ENCODE assay signal across 10 mouse cellular contexts in the genomic region with DNA sequence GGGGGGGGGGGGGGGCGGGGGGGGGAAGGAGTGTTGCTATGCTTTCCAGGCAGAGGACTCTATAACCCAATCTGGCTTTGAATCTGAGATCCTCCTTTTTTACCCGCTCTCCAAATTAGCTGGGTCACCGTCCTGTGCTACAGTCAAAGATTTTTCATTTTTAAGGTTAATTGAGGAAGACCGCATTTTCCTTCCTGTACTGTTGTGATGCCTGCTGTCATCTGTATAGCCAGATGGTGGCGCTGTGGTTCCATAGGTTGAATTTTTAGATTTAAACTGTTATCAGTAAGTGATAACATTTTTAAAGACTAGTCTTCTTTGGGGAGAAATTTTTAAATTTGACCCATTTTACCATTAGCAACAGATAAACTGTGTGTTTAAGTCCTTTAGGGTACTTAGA. TPM values are rescaled to one million over a fixed set of nuclear protein-coding genes. Genes with fewer than 3 reads are reported as not detected.
A peak's percentile ranks its signal among the peaks of the same experiment; 100 is the strongest.
DNase-seq lines count a peak whose midpoint lies in the region; ATAC-seq lines count a peak whose summit lies in the region.
"Had no signal": no experiment of that assay in that cellular context is flagged by ENCODE, and none has a peak within 500 bp of the region (broad histone marks: within the 10 kb centered on the region; RNA-seq: fewer than 3 reads in every experiment).

No protein-coding gene starts in this region.

- no peak for ATAC-seq in heart, embryonic 11.5 days (replicated peaks; ENCODE audit: insufficient number of reproducible peaks, low FRiP score, low TSS enrichment)
- ATAC-seq in hematopoietic stem cell, adult 5-6 weeks (replicated peaks in 1 of 2; ENCODE audit: insufficient read depth in 1 of 2, low FRiP score in 2 of 2, low TSS enrichment in 1 of 2, low read depth in 1 of 2, poor library complexity in 2 of 2, severe bottlenecking in 2 of 2), result peak; percentile 77 to 86

- peak overlapping the region; percentile 39 for H3K4me2 ChIP-seq in heart, embryonic 11.5 days

- 0 out of 2 replicates have a peak, but pooled peaks cover 2% of the 10 kb centered on the region for H3K4me1 ChIP-seq in heart, embryonic 11.5 days (ENCODE audit: control insufficient read depth, insufficient read depth, low read length)

- H3K27ac ChIP-seq in heart, embryonic 11.5 days (ENCODE audit: low read depth, low read length), result no peak overlapping the region

- 7% methylated on average over 5 of the region's 5 CpGs for WGBS in heart, embryonic 11.5 days (ENCODE audit: insufficient replicate concordance)

- no peak for DNase-seq in heart, adult 9 months (ENCODE audit: low spot score in 2 of 2)
- peak; percentile 56 for DNase-seq in 416B (ENCODE audit: low read depth)
- peak; percentile 7 for DNase-seq in c-Kit-positive CD71-positive TER-119-positive erythroid progenitor cells, embryonic 14.5 days (ENCODE audit: low spot score)
- peak; percentile 65 to 74 for DNase-seq in left cerebral cortex, postnatal 14 days (ENCODE audit: low spot score in 2 of 2)
- peak; percentile 61 for DNase-seq in retina, postnatal 1 day
- no peak for DNase-seq in thymus, adult 18-20 months

- intact Hi-C loops in left cerebral cortex, postnatal 14 days (cut with DNase I), result loop anchor here (5.0 kb wide), 1 partner anchor 312 kb away; no protein-coding TSS in a partner anchor

- no peak overlapping the region for H3K9ac ChIP-seq in heart, embryonic 11.5 days (ENCODE audit: low read depth, low read length)

- H3K4me3 ChIP-seq in heart, embryonic 11.5 days (ENCODE audit: low read depth, low read length), result no peak overlapping the region

- no peaks in the 10 kb centered on the region for H3K36me3 ChIP-seq in heart, embryonic 11.5 days (ENCODE audit: control insufficient read depth, insufficient read depth, low read length)

- no peaks in the 10 kb centered on the region for H3K9me3 ChIP-seq in heart, embryonic 11.5 days (replicated peaks; ENCODE audit: control insufficient read depth, low read length)

- peaks cover 8% of the 10 kb centered on the region; the same call in 1 of the 2 replicates for H3K27me3 ChIP-seq in heart, embryonic 11.5 days (ENCODE audit: control insufficient read depth, insufficient read depth, low read length)

RNA-seq across cellular contexts. Expression of gene Atoh1, which starts 44.0 kb away (rescaled TPM):
- not detected in 2 replicates for polyA plus RNA-seq in heart, embryonic 11.5 days (2014; fragmentation: Nextera tagmentation; extraction: Ambion mirVana)
- not detected in 2 replicates for total RNA-seq in hematopoietic stem cell, adult 5-6 weeks (2017)
- not detected for total RNA-seq in left cerebral cortex, postnatal 14 days (2021)
- total RNA-seq: left cerebral cortex, adult 8-10 months had no signal
- polyA plus RNA-seq: stomach, embryonic 14.5 days had no signal

Comparison
In these comparisons a context has a peak if more than half of its experiments do, and no peak if none do; other contexts are left out.
1. DNase-seq: peak in 416B (single experiment), c-Kit-positive CD71-positive TER-119-positive erythroid progenitor cells, embryonic 14.5 days (single experiment), left cerebral cortex, postnatal 14 days (2 of 2) and retina, postnatal 1 day (single experiment); none in heart, adult 9 months (0 of 2) and thymus, adult 18-20 months (0 of 2).